Mouse (Mus musculus): ENCODE measurements at regions not wholly inside any gene's neighbourhood (a gene's known extent, or its start where the extent isn't known, plus 50 kb on each side); places are given as distances from the start of the nearest gene placed in this dataset.

DNA sequence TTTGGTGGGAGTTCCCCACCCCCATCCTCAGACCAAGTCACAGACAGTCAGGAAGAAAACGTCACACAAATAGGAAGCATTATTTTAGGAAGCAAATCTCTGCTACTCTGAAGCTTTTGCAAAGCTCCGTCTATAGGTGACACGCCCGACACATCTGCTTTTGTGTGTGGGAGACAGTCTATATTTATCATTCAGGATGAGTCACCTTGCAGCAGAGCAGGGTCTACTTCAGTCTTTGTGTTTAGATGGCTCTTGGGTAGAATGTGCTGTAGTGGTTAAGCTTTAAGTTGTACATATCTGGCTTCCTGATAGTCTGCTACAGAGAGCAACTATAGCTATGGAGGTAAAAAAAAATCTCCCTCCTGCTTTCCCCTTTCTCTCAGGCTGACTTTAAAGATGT, 415.8 kb upstream of the Prickle1 start:
- TF ChIP-seq POLR2A (IDR thresholded peaks at IDR 0.05; ENCODE audit: control insufficient read depth in 1 of 2, insufficient read depth in 1 of 2, low read depth in 1 of 2, low read length in 2 of 2, poor library complexity in 1 of 2) = no peak
- no peak for TF ChIP-seq EP300 (IDR thresholded peaks at IDR 0.05; ENCODE audit: low read depth in 1 of 2, low read length in 2 of 2)
- no peak for TF ChIP-seq MYC (IDR thresholded peaks at IDR 0.05; ENCODE audit: low read depth, low read length)
- TF ChIP-seq MAZ (IDR thresholded peaks at IDR 0.05; ENCODE audit: low read depth, low read length) = no peak
- no peak for TF ChIP-seq TBP (IDR thresholded peaks at IDR 0.05; ENCODE audit: low read depth, low read length)
- TF ChIP-seq USF2 (IDR thresholded peaks at IDR 0.05; ENCODE audit: borderline replicate concordance in 1 of 2, insufficient read depth in 1 of 2, low read depth in 1 of 2, low read length in 2 of 2) = no peak
- no peak for TF ChIP-seq CTCF (IDR thresholded peaks at IDR 0.05 in 2 of 3, conservative IDR thresholded peaks at IDR 0.05 in 1 of 3; ENCODE audit: control insufficient read depth in 1 of 3, insufficient read depth in 1 of 3, low read depth in 2 of 3, low read length in 3 of 3, poor library complexity in 1 of 3, severe bottlenecking in 1 of 3)
- TF ChIP-seq RCOR1 (IDR thresholded peaks at IDR 0.05; ENCODE audit: low read depth, low read length) = no peak
- TF ChIP-seq TCF12 (IDR thresholded peaks at IDR 0.05; ENCODE audit: low read depth, low read length) = no peak
- TF ChIP-seq CHD2 (IDR thresholded peaks at IDR 0.05; ENCODE audit: low read length) = no peak
- TF ChIP-seq RAD21 (IDR thresholded peaks at IDR 0.05; ENCODE audit: low read depth, low read length) = no peak
- TF ChIP-seq KAT2A (conservative IDR thresholded peaks at IDR 0.05; ENCODE audit: low read depth, low read length) = no peak
- no peak for TF ChIP-seq E2F4 (IDR thresholded peaks at IDR 0.05; ENCODE audit: borderline replicate concordance, low read depth, low read length)
- TF ChIP-seq NRF1 (IDR thresholded peaks at IDR 0.05; ENCODE audit: insufficient read depth, low read depth, low read length, poor library complexity, severe bottlenecking) = no peak
